In the genomic region with DNA sequence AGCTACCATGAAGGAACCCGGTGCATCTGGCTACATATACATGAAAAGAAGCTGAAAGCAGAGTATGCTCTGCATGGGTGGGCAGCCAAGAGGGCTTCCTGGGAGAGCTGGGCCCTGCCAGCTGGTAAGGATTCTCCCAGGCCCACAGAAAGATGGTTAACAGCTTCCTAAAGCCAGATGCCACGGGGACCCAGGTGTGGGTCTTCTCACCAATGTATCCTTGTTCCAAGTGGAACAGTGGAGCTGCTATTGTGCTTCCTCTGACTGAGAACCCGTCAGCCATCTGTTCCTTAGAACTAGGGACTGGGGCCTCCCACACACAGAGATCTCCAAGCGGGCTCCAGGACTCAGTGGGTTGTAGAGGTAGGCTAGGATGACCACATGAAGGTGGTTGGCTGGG, we compare ENCODE assay signal across 14 mouse cellular contexts. TPM values are rescaled to one million over a fixed set of nuclear protein-coding genes. Genes with fewer than 3 reads are reported as not detected.
"Had no signal": no experiment of that assay in that cellular context is flagged by ENCODE, and none has a peak within 500 bp of the region (broad histone marks: within the 10 kb centered on the region; RNA-seq: fewer than 3 reads in every experiment).

No protein-coding gene starts in this region.

- H3K36me3 ChIP-seq: limb, embryonic 12.5 days; limb, embryonic 15.5 days; midbrain, embryonic 12.5 days; midbrain, embryonic 15.5 days; stomach, embryonic 15.5 days had no signal

- H3K27me3 ChIP-seq: midbrain, embryonic 15.5 days had no signal

- H3K9me3 ChIP-seq: limb, embryonic 12.5 days; limb, embryonic 15.5 days; midbrain, embryonic 12.5 days; midbrain, embryonic 15.5 days; stomach, embryonic 15.5 days had no signal

- H3K27ac ChIP-seq: kidney, postnatal 0 days; layer of hippocampus, adult 2 months; limb, embryonic 12.5 days; limb, embryonic 15.5 days; liver, embryonic 14.5 days; macrophage; midbrain, embryonic 12.5 days; midbrain, embryonic 15.5 days; stomach, embryonic 15.5 days had no signal

- H3K4me3 ChIP-seq: layer of hippocampus, adult 2 months; limb, embryonic 12.5 days; limb, embryonic 15.5 days; midbrain, embryonic 12.5 days; midbrain, embryonic 15.5 days; stomach, embryonic 15.5 days had no signal

- H3K4me2 ChIP-seq: limb, embryonic 12.5 days; limb, embryonic 15.5 days; liver, embryonic 11.5 days; lung, embryonic 14.5 days; midbrain, embryonic 12.5 days; midbrain, embryonic 15.5 days; stomach, embryonic 15.5 days had no signal

- H3K9ac ChIP-seq: limb, embryonic 12.5 days; limb, embryonic 15.5 days; liver, embryonic 14.5 days; liver, postnatal 0 days; lung, embryonic 14.5 days; midbrain, embryonic 12.5 days; midbrain, embryonic 15.5 days; stomach, embryonic 15.5 days had no signal

- ATAC-seq: midbrain, embryonic 15.5 days had no signal

- DNase-seq: layer of hippocampus, adult 9-11 months had no signal

RNA-seq across cellular contexts. Expression of a gene that starts 5.4 kb away (rescaled TPM):
- polyA plus RNA-seq: macrophage had no signal

RNA-seq across cellular contexts. Expression of a gene that starts 7.8 kb away (rescaled TPM):
- polyA plus RNA-seq: macrophage had no signal

RNA-seq across cellular contexts. Expression of a gene that starts 56.4 kb away (rescaled TPM):
- polyA plus RNA-seq: intestine, embryonic 14.5 days; liver, embryonic 11.5 days; liver, embryonic 14.5 days; liver, postnatal 0 days; lung, embryonic 14.5 days; macrophage had no signal
